Mouse (Mus musculus) forebrain, embryonic 14.5 days (tissue): Measurements from ENCODE around the gene Rps6. TPM values are rescaled to one million over a fixed set of nuclear protein-coding genes. Genes with fewer than 3 reads are reported as not detected.
"Not testable (repeated sequence)": the region's sequence is repeated elsewhere in the genome, so short reads cannot be mapped to it uniquely, and the experiment has no call there.

Experiments
- ATAC-seq: fragments of 200-750 bp; cut with Nextera tagmentation; 2 replicates; pipeline ENCODE4 v1.8.0; 2017; ENCODE audit warnings: mild to moderate bottlenecking, moderate library complexity
- DNase-seq: peaks from one replicate; pipeline ENCODE4 v3.0.0-alpha.2; 2015; ENCODE audit warnings: low spot score
- H3K27ac ChIP-seq: fragments of 300-500 bp; sonication (generic); 2 replicates; pipeline ENCODE4 v1.5.1; 2014; ENCODE audit warnings: low read depth, mild to moderate bottlenecking, control low read depth, low read length, moderate library complexity
- H3K27me3 ChIP-seq: fragments of 300-500 bp; sonication (generic); replicated peaks from 2 replicates; pipeline ENCODE4 v1.6.1; 2014; ENCODE audit warnings: low read length, control low read depth, mixed read lengths; ENCODE audit not compliant: control insufficient read depth, insufficient read depth
- H3K36me3 ChIP-seq: fragments of 300-500 bp; sonication (generic); 2 replicates; pipeline ENCODE4 v1.6.1; 2014; ENCODE audit warnings: low read length, control low read depth; ENCODE audit not compliant: control insufficient read depth, insufficient read depth
- H3K4me1 ChIP-seq: fragments of 300-500 bp; sonication (generic); 2 replicates; pipeline ENCODE4 v1.6.1; 2014; ENCODE audit warnings: antibody characterized with exemption, low read length, control low read depth; ENCODE audit not compliant: control insufficient read depth, insufficient read depth
- H3K4me2 ChIP-seq: fragments of 300-500 bp; sonication (generic); 2 replicates; pipeline ENCODE4 v1.6.1; 2014; ENCODE audit warnings: mild to moderate bottlenecking, control low read depth, low read length
- H3K4me3 ChIP-seq: fragments of 300-500 bp; sonication (generic); 2 replicates; pipeline ENCODE4 v1.5.1; 2014; ENCODE audit warnings: low read depth, low read length, control low read depth
- H3K9ac ChIP-seq: fragments of 300-500 bp; sonication (generic); 2 replicates; pipeline ENCODE4 v1.6.1; 2014; ENCODE audit warnings: mild to moderate bottlenecking, low read length, control low read depth, moderate library complexity
- H3K9me3 ChIP-seq: fragments of 300-500 bp; sonication (generic); replicated peaks from 2 replicates; pipeline ENCODE4 v1.6.1; 2016; ENCODE audit warnings: low read length, control low read depth, mixed read lengths; ENCODE audit not compliant: control insufficient read depth
- WGBS: fragments of 180-500 bp; shearing (Covaris S2); extraction: QIAGEN DNeasy Blood & Tissue Kit; methylation state at CpG from one replicate; pipeline ENCODE4 v1.1.7; 2014; 5-methylcytosine and 5-hydroxymethylcytosine counted together
- polyA plus RNA-seq: library from polyadenylated mRNA; unstranded; fragments of >200 nt; fragmentation: Nextera tagmentation; extraction: Ambion mirVana; gene quantifications from 2 replicates; pipeline ENCODE4 v1.2.1, GENCODE M21; 2014

The Rps6 gene
- polyA plus RNA-seq, 1 experiment from 2014 or later = 571 TPM

DNA sequence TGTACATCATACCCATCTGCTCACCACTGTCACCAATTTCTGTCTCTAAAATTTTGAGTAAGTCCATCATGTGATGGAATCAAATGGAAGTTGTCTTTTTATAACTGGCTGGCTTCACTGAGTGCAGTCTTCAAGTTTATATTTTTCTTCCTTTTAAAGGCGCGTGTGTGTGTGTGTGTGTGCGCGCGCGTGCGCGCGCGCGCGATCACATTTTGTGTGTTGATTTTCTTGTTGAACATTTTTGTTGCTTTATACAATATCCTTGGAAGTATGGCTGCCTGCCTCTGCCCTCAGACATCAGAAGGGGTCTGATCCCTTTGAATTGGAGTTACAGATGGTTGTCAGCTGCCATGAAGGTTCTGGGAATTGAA, 843 bp upstream of the Rps6 start:
- ATAC-seq (no peak), DNase-seq (peak; percentile 10)
- Histone ChIP-seq H3K9ac (peak overlapping the region; percentile 99), H3K27me3 (no peaks in the 10 kb centered on the region), H3K4me3 (peak overlapping the region; percentile 92), H3K9me3 (no peaks in the 10 kb centered on the region), H3K4me2 (peak overlapping the region; percentile 83), H3K4me1 (peaks cover 4% of the 10 kb centered on the region; the same call in 1 of the 2 replicates), H3K27ac (peak overlapping the region; percentile 96; the same call in 1 of the 2 replicates), H3K36me3 (peaks cover 24% of the 10 kb centered on the region)
- 58% methylated on average over 12 of the region's 12 CpGs for WGBS

DNA sequence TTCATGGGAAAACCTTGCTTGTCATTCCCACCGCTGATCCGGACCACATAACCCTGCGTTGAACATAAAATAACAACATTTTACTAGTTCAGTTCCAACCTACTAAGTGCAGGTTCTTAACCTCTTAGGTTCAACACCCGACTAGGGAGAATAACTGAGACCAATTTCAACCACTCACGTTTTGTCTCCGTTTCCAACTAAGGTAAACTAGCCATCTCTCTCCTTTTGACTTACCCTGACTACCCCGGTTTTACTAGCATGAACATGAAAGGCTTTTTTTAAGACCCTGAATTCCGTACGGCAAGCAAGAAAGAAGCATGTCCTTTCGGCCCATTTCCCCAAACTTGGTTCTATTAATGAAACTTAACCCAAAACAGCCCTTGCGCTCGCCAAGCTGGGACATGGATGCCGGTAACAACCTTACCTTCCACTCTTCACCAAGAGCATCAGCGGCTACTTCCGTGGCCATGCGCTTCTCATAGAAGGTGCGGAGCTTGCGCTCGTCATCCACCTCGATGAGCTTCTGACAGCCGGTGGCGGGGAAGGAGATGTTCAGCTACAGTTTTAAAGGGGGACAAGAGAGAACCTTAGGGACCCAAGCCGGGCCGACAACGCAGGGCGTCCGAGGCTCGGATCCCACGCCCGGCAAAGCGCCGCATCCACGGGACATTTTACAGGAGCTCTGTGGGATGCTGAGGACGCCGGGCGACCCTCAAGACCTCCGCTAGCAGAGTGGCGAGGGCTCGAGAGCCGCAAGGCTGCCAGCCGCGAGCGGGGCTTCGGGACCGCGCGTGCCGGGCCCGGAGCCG, 704 bp downstream of the Rps6 start:
- Histone ChIP-seq H3K9ac (peak overlapping the region; percentile 99), H3K36me3 (peaks cover 38% of the 10 kb centered on the region), H3K9me3 (no peaks in the 10 kb centered on the region), H3K4me2 (peak overlapping the region; percentile 83), H3K4me1 (peaks cover 4% of the 10 kb centered on the region; the same call in 1 of the 2 replicates), H3K4me3 (peak overlapping the region; percentile 92), H3K27ac (peak overlapping the region; percentile 96), H3K27me3 (no peaks in the 10 kb centered on the region)
- DNase-seq = no peak
- 2% methylated on average over 50 of the region's 50 CpGs for WGBS
- peak; percentile 1; the same call in 1 of the 2 replicates for ATAC-seq

DNA sequence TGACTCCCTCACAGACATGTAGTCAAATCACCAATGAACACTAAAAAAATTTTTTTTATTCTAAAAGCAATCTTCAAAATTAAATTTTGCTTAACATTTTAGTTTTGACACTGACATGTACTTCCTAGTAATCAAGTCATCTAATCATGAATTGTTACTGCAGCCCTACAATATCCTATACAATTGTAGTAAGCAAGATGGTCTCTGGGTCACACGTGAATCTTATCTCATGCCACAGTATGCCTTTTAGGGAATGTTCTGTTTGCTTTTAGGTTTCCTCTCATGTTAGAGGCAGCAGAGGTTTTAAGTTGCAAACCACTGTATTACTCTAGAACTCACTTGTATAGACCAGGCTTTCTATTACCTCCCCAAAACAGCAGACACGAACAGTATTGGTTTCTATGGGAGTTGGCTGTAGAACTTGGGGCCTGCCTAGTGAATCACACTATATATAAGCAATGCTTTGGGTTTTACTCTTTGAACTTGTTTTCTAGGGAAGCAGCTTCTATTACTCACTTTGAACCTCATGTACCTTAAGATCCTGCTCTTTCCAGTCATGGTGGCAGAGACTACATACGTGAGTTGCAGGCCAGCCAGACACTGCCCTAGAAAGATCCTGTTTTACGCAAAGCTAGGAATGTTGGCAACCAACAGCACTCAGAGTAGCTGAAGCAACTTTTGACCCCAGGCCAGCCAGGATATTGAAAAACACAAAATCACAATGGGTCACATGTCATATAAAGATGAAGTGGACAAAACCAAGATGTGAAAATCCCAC, 4.2 kb downstream of the Rps6 start:
- no peaks in the 10 kb centered on the region for H3K27me3 ChIP-seq
- H3K36me3 ChIP-seq = peaks cover 45% of the 10 kb centered on the region
- DNase-seq = no peak
- no peak overlapping the region for H3K9ac ChIP-seq
- no peak overlapping the region for H3K4me2 ChIP-seq
- WGBS = 96% methylated on average over 4 of the region's 4 CpGs
- ATAC-seq = no peak
- H3K4me3 ChIP-seq = no peak overlapping the region
- H3K4me1 ChIP-seq = peaks cover 1% of the 10 kb centered on the region; the same call in 1 of the 2 replicates
- H3K27ac ChIP-seq = no peak overlapping the region
- H3K9me3 ChIP-seq = no peaks in the 10 kb centered on the region

DNA sequence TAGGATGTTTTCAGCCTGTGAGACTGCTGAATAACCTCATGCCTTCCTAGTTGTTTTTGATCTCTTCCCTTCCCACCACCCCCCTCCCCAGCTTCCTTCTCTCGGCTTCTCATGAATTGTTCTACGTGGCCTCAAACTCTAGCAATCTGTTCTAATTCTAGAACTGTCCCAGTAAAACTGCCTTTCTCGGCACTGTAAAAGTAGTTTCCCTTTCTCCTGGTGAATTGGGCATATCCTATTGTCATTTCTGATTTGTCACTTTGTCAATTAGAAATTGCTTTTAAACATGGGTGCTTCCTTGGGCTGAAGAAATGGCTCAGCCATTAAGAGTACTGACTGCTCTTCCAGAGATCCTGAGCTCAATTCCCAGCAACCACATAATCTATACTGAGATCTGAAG, 5.2 kb downstream of the Rps6 start:
- Histone ChIP-seq H3K9ac (no peak overlapping the region), H3K9me3 (no peaks in the 10 kb centered on the region), H3K36me3 (peaks cover 51% of the 10 kb centered on the region), H3K27me3 (no peaks in the 10 kb centered on the region), H3K4me1 (no peaks in the 10 kb centered on the region), H3K4me3 (no peak overlapping the region), H3K27ac (no peak overlapping the region), H3K4me2 (no peak overlapping the region)
- DNase-seq (no peak), ATAC-seq (no peak)
- WGBS = 76% methylated on average over 3 of the region's 3 CpGs

DNA sequence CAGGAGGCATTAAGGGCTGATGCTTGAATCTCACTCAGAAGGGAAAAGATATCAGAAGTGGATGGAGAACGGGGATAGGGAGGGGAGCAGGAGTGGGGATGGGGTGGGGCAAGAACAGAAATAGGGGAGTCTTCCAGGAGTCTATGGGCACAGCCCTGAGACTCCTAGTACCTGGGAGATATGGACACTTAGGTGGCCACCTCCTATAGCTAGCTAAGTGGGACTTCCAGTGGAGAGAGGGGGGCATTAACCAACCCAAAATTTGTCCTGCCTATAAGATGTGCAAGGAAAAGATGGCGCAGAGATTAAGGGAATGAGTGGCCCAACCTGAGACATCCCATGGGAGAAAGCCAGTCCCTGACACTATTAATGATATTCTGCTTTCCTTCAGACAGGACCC, 5.9 kb downstream of the Rps6 start:
- H3K36me3 ChIP-seq = peaks cover 53% of the 10 kb centered on the region

DNA sequence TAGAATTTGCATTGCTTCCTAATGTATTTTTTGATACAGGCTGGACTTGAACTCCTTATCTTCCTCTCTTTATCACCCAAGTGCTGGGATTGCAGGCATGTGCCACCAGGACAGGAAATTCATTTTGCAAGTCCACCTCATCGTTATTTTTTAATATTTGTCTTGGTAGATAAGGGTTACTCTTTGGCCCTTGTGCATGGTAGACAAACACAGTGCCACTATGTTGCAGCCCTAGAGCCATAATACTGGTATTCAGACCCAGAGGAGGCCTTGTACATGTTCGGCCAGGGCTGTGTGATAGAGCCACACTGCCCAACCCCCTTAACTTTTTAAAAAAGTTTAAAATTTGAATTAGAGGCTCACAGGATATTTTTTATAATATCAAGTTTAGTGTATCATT, 10.0 kb downstream of the Rps6 start:
- Histone ChIP-seq H3K27ac (no peak overlapping the region), H3K9ac (no peak overlapping the region), H3K4me1 (no peaks in the 10 kb centered on the region), H3K4me2 (no peak overlapping the region), H3K27me3 (no peaks in the 10 kb centered on the region), H3K36me3 (peaks cover 44% of the 10 kb centered on the region), H3K9me3 (no peaks in the 10 kb centered on the region), H3K4me3 (no peak overlapping the region)
- WGBS = 95% methylated on average over 2 of the region's 2 CpGs
- DNase-seq = no peak
- no peak for ATAC-seq

More for the DNA sequence above, 5.9 kb downstream of the Rps6 start:
- Histone ChIP-seq H3K9me3 (no peaks in the 10 kb centered on the region), H3K9ac (no peak overlapping the region), H3K27me3 (no peaks in the 10 kb centered on the region), H3K4me1 (no peaks in the 10 kb centered on the region), H3K4me3 (no peak overlapping the region), H3K4me2 (no peak overlapping the region), H3K27ac (no peak overlapping the region)
- DNase-seq (no peak), ATAC-seq (peak; percentile 24; the same call in 1 of the 2 replicates)
- 88% methylated on average over 2 of the region's 2 CpGs for WGBS

DNA sequence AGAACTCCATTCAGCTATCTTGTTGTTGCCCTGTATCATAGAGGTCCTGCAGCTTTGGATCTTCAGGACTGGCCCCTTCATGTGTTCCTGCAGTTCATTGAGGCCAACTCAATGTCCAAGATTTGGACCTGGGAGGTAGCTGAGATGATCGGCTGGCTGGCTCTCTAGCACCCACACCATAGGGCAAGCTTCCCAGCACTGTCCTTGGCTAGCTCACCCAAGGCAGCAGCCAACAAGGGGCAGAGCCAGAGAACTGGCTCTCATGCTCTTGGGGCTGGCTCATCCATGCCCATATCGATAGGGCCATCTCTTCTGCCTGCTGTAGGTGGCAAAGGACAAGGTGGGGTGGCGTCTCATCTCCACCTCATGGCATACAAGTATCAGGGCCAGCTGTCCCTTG, 11.8 kb downstream of the Rps6 start:
- H3K9me3 ChIP-seq = no peaks in the 10 kb centered on the region
- no peak for ATAC-seq
- no peak overlapping the region for H3K9ac ChIP-seq
- no peak overlapping the region for H3K4me2 ChIP-seq
- no peaks in the 10 kb centered on the region for H3K4me1 ChIP-seq
- WGBS = 98% methylated on average over 3 of the region's 3 CpGs
- no peak for DNase-seq
- no peak overlapping the region for H3K4me3 ChIP-seq
- peaks cover 48% of the 10 kb centered on the region for H3K36me3 ChIP-seq
- H3K27me3 ChIP-seq = no peaks in the 10 kb centered on the region
- no peak overlapping the region for H3K27ac ChIP-seq

DNA sequence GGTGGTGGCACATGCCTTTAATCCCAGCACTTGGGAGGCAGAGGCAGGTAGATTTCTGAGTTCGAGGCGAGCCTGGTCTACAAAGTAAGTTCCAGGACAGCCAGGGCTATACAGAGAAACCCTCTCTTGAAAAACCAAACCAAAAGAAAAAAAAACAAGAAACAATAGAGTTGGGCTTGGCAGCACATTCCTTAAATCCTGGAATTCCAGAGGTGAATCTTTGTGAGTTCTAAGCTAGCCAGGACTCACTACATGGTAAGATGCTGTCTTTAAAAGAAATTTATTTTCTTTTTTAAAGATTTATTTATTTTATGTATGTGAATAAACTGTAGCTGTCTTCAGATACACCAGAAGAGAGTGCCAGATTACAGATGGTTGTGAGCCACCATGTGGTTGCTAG, 16.1 kb downstream of the Rps6 start:
- 98% methylated on average over 2 of the region's 2 CpGs for WGBS
- not testable (repeated sequence) for H3K4me3 ChIP-seq, H3K9ac ChIP-seq, DNase-seq, H3K27ac ChIP-seq, ATAC-seq, H3K9me3 ChIP-seq, H3K27me3 ChIP-seq, H3K4me2 ChIP-seq, H3K4me1 ChIP-seq
- H3K36me3 ChIP-seq = peaks cover 59% of the 10 kb centered on the region

DNA sequence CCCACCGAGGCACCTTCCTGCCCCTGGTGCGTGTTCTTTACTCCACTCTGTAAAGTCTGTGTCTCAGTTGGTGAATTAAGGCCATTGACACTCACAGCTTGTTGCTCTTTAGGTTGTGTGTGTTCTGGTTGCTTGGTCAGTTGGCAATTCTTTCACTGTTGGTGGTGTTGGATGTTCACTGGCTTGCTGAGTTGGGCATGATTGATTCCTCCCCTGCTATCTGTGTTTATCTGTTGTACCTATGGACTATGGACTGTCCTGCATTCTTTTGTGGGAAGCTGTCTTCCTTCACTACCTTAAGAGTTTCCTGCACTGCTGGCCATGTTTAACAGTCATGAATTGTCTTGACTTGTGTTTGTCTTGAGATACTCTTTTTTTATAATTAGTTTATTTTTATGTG, 25.3 kb downstream of the Rps6 start:
- H3K4me2 ChIP-seq = no peak overlapping the region
- WGBS = 97% methylated on average over 2 of the region's 2 CpGs
- H3K9me3 ChIP-seq = no peaks in the 10 kb centered on the region
- no peak overlapping the region for H3K9ac ChIP-seq
- ATAC-seq (no peak), DNase-seq (no peak)
- H3K27me3 ChIP-seq = no peaks in the 10 kb centered on the region
- H3K4me1 ChIP-seq = no peaks in the 10 kb centered on the region
- no peak overlapping the region for H3K4me3 ChIP-seq
- H3K36me3 ChIP-seq = peaks cover 44% of the 10 kb centered on the region
- H3K27ac ChIP-seq = no peak overlapping the region
